Mouse (Mus musculus): Measurements from ENCODE around the gene Gm20917. TPM values are rescaled to one million over a fixed set of nuclear protein-coding genes. Genes with fewer than 3 reads are reported as not detected.

The Gm20917 gene
- not detected for polyA plus RNA-seq (2014; fragmentation: Illumina TruSeq; extraction: RNeasy Lipid Tissue Mini Kit (QIAGEN cat#74804); ENCODE audit: low read depth, low replicate concordance)

DNA sequence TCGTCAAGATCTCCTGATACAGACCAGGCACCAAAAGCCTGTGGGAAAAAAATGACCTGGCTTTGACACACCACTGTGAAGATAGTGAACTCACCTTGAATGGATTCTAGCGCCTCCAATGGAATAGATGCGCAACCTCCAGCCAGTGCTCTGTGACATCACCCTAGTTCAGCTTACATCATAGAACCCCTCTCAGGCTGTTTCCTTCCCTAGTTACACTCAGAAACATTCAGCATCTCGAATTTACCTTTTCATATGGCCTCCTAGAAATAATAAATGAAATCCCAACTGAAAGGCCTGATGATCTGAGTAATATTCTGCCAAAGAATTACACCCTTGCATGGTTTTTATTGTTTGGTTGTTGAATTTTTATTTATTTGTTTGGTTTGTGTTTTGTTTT lies at the start of gene Gm20917:
Gene Gm20917, minus strand, starts transcription at position 101 of the 400 bp plus-strand sequence.

Other genes starting within 250 kb of the Gm20917 start
- not detected for gene Gm20916, start 168.4 kb upstream of the Gm20917 start, polyA plus RNA-seq (2014; fragmentation: Illumina TruSeq; extraction: RNeasy Lipid Tissue Mini Kit (QIAGEN cat#74804); ENCODE audit: low read depth, low replicate concordance)

All from heart, adult 10 weeks (tissue).